Mouse (Mus musculus) stomach, embryonic 16.5 days (tissue): Measurements from ENCODE around the gene Sec11a. TPM values are rescaled to one million over a fixed set of nuclear protein-coding genes. Genes with fewer than 3 reads are reported as not detected.
A peak's percentile ranks its signal among the peaks of the same experiment; 100 is the strongest.

Source experiments
- ATAC-seq: fragments of 200-750 bp; cut with Nextera tagmentation; 2 replicates; pipeline ENCODE4 v1.8.0; 2017; ENCODE audit warnings: moderate number of reproducible peaks, moderate TSS enrichment; ENCODE audit not compliant: insufficient read depth, low FRiP score
- H3K27ac ChIP-seq: fragments of 300-500 bp; sonication (generic); 2 replicates; pipeline ENCODE4 v1.5.1; 2014; ENCODE audit warnings: low read length
- H3K27me3 ChIP-seq: fragments of 300-500 bp; sonication (generic); 2 replicates; pipeline ENCODE4 v1.6.1; 2014; ENCODE audit warnings: low read length, control low read depth, mixed read lengths; ENCODE audit not compliant: control insufficient read depth, insufficient read depth
- H3K36me3 ChIP-seq: fragments of 300-500 bp; sonication (generic); 2 replicates; pipeline ENCODE4 v1.6.1; 2014; ENCODE audit warnings: low read length; ENCODE audit not compliant: control insufficient read depth, insufficient read depth
- H3K4me1 ChIP-seq: fragments of 300-500 bp; sonication (generic); 2 replicates; pipeline ENCODE4 v1.6.1; 2014; ENCODE audit warnings: low read length, control low read depth, mixed read lengths; ENCODE audit not compliant: control insufficient read depth, insufficient read depth
- H3K4me2 ChIP-seq: fragments of 300-500 bp; sonication (generic); 2 replicates; pipeline ENCODE4 v1.6.1; 2014; ENCODE audit warnings: low read depth, low read length, mixed read lengths
- H3K4me3 ChIP-seq: fragments of 300-500 bp; sonication (generic); replicated peaks from 2 replicates; pipeline ENCODE4 v1.5.1; 2014; ENCODE audit warnings: mild to moderate bottlenecking, low read length
- H3K9ac ChIP-seq: fragments of 300-500 bp; sonication (generic); 2 replicates; pipeline ENCODE4 v1.6.1; 2014; ENCODE audit warnings: low read length
- H3K9me3 ChIP-seq: fragments of 300-500 bp; sonication (generic); replicated peaks from 2 replicates; pipeline ENCODE4 v1.6.1; 2016; ENCODE audit warnings: low read length, control low read depth; ENCODE audit not compliant: control insufficient read depth
- WGBS: fragments of 180-500 bp; shearing (Covaris S2); extraction: QIAGEN DNeasy Blood & Tissue Kit; methylation state at CpG from one replicate; pipeline ENCODE4 v1.1.7; 2014; 5-methylcytosine and 5-hydroxymethylcytosine counted together
- polyA plus RNA-seq: library from polyadenylated mRNA; unstranded; fragments of >200 nt; fragmentation: Nextera tagmentation; extraction: Ambion mirVana; gene quantifications from 2 replicates; pipeline ENCODE4 v1.2.1, GENCODE M21; 2015

The Sec11a gene
- polyA plus RNA-seq, 1 experiment from 2014 or later, result 228 TPM

GRCm38 (mm10) chr7:80873038-80873437, 74.5 kb downstream of the Sec11a start:
- 82% methylated on average over 5 of the region's 5 CpGs for WGBS
- H3K4me1 ChIP-seq, result no peaks in the 10 kb centered on the region
- H3K4me3 ChIP-seq, result no peak overlapping the region
- no peaks in the 10 kb centered on the region for H3K27me3 ChIP-seq
- no peak overlapping the region for H3K4me2 ChIP-seq
- no peak overlapping the region for H3K27ac ChIP-seq
- H3K9ac ChIP-seq, result no peak overlapping the region
- ATAC-seq, result no peak
- no peaks in the 10 kb centered on the region for H3K9me3 ChIP-seq
- H3K36me3 ChIP-seq, result peaks cover 23% of the 10 kb centered on the region

- no peak for ATAC-seq
These were observed 78.9 kb downstream of the Sec11a start for GRCm38 (mm10) chr7:80868686-80869085.

GRCm38 (mm10) chr7:80866514-80867147, 80.9 kb downstream of the Sec11a start:
- Histone ChIP-seq H3K4me2 (peak overlapping the region; percentile 21; the same call in 1 of the 2 replicates), H3K27me3 (no peaks in the 10 kb centered on the region), H3K4me3 (no peak overlapping the region), H3K9ac (0 out of 2 replicates have a peak overlapping the region, but pooled peaks have one; percentile 49), H3K4me1 (peaks cover 26% of the 10 kb centered on the region), H3K9me3 (no peaks in the 10 kb centered on the region), H3K27ac (peak overlapping the region; percentile 87), H3K36me3 (0 out of 2 replicates have a peak, but pooled peaks cover 11% of the 10 kb centered on the region)
- ATAC-seq, result peak; percentile 92; the same call in 1 of the 2 replicates
- 39% methylated on average over 7 of the region's 7 CpGs for WGBS

More at GRCm38 (mm10) chr7:80868686-80869085, 78.9 kb downstream of the Sec11a start:
- Histone ChIP-seq H3K4me2 (no peak overlapping the region), H3K4me1 (peaks cover 17% of the 10 kb centered on the region; the same call in 1 of the 2 replicates), H3K9ac (no peak overlapping the region), H3K27ac (no peak overlapping the region), H3K9me3 (no peaks in the 10 kb centered on the region), H3K4me3 (no peak overlapping the region), H3K36me3 (peaks cover 11% of the 10 kb centered on the region; the same call in 1 of the 2 replicates), H3K27me3 (no peaks in the 10 kb centered on the region)
- WGBS, result 85% methylated on average over 2 of the region's 2 CpGs

DNA sequence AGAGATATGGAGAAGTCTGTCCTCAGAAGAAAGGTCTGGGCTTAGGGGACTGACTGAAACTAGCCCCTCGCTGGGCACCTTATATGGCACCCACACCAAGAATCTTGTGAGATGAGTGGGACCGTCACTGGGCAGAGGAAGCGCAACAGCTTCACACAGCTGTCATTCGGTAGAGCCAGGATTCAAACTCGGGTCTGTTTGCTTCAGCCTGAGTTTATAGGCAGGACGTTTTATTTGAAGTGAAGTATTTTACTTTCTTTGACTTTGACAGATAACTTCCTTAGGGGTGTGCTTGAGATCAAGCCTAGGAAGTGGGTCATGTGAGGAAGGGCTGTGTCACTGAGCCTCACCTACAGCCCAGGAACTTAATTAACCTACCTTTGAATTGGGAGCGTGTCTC, 82.1 kb downstream of the Sec11a start:
- Histone ChIP-seq H3K9me3 (no peaks in the 10 kb centered on the region), H3K36me3 (0 out of 2 replicates have a peak, but pooled peaks cover 11% of the 10 kb centered on the region), H3K4me1 (peaks cover 26% of the 10 kb centered on the region), H3K27ac (peak overlapping the region; percentile 65; the same call in 1 of the 2 replicates), H3K4me3 (no peak overlapping the region), H3K27me3 (no peaks in the 10 kb centered on the region), H3K4me2 (no peak overlapping the region), H3K9ac (no peak overlapping the region)
- no peak for ATAC-seq
- WGBS, result 78% methylated on average over 7 of the region's 7 CpGs

DNA sequence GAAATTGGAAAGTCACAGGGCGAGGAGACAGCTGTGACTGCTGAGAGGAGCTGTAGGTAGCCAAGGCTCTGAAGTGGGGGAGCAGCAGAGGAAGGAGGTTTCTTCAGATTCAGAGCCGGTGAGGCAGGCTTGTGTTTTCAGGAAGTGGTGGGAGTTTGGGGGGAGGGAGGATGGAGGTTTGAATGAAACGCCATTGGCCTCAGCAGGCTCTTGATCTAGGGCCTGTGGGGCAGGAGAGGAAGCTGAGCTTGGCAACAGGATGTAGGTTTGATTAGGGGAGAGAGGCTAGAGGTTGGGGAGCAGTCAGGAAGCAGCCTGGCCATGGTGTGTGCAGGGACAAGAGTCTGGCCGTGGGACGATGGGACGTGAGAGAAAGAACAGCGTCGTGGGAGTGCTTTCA, 82.7 kb downstream of the Sec11a start:
- 70% methylated on average over 8 of the region's 8 CpGs for WGBS
- H3K36me3 ChIP-seq, result 0 out of 2 replicates have a peak, but pooled peaks cover 11% of the 10 kb centered on the region
- no peaks in the 10 kb centered on the region for H3K27me3 ChIP-seq
- no peak for ATAC-seq
- peak overlapping the region; percentile 61; the same call in 1 of the 2 replicates for H3K27ac ChIP-seq
- no peaks in the 10 kb centered on the region for H3K9me3 ChIP-seq
- H3K4me1 ChIP-seq, result peaks cover 29% of the 10 kb centered on the region
- peak overlapping the region; percentile 41 for H3K9ac ChIP-seq
- H3K4me3 ChIP-seq, result no peak overlapping the region
- H3K4me2 ChIP-seq, result no peak overlapping the region

DNA sequence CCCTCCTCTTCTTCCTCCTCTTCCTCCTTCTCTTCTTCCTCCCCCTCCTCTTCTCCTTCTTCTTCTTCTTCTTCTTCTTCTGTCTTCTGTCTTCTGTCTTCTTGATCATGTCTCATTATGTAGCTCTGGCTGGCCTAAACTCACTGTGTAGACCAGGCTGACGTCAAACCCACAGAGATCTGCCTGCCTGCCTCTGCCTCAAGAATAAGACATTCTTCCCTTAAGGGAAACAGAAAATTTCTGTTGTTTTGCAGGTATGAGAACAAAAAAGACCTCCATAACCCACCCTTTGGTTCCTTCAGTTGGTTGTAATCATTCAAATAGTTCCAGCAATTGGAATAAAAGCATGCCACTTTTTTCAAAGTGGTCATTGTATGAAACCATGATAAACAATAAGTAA, 83.4 kb downstream of the Sec11a start:
- Histone ChIP-seq H3K4me3 (no peak overlapping the region), H3K27ac (no peak overlapping the region), H3K4me2 (no peak overlapping the region), H3K4me1 (peaks cover 29% of the 10 kb centered on the region), H3K9ac (no peak overlapping the region), H3K36me3 (0 out of 2 replicates have a peak, but pooled peaks cover 11% of the 10 kb centered on the region), H3K9me3 (no peaks in the 10 kb centered on the region), H3K27me3 (no peaks in the 10 kb centered on the region)
- WGBS, result 54% methylated on average over 1 of the region's 1 CpGs
- ATAC-seq, result no peak

GRCm38 (mm10) chr7:80863520-80863919, 84.1 kb downstream of the Sec11a start:
- Histone ChIP-seq H3K9ac (peak overlapping the region; percentile 17; the same call in 1 of the 2 replicates), H3K4me2 (no peak overlapping the region), H3K36me3 (0 out of 2 replicates have a peak, but pooled peaks cover 9% of the 10 kb centered on the region), H3K27ac (no peak overlapping the region), H3K4me3 (no peak overlapping the region), H3K27me3 (no peaks in the 10 kb centered on the region), H3K9me3 (no peaks in the 10 kb centered on the region), H3K4me1 (peaks cover 29% of the 10 kb centered on the region)
- WGBS, result 88% methylated on average over 5 of the region's 5 CpGs
- ATAC-seq, result no peak

DNA sequence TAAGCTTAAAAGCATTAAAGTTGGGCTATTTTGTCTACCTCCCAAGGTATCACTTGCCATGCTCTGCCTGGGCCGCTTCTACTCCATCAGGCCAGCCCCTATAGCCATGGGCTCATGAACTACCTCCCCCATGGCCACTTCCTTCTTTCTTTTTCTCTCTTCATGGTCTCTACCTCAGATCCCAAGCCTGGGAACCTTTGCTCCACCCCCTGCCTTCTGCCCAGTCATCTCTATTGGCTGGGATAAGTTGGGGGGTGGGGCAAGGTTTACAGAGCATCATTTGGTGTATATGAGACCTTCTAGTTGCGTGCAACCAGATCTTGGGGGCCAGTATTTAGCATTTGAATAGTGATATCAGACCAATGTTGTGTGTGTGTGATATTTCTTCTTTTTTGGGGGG, 85.1 kb downstream of the Sec11a start:
- H3K27me3 ChIP-seq, result no peaks in the 10 kb centered on the region
- H3K36me3 ChIP-seq, result 0 out of 2 replicates have a peak, but pooled peaks cover 7% of the 10 kb centered on the region
- no peak overlapping the region for H3K4me3 ChIP-seq
- WGBS, result 91% methylated on average over 2 of the region's 2 CpGs
- no peak overlapping the region for H3K27ac ChIP-seq
- no peak overlapping the region for H3K9ac ChIP-seq
- ATAC-seq, result no peak
- H3K4me1 ChIP-seq, result peaks cover 29% of the 10 kb centered on the region
- H3K9me3 ChIP-seq, result no peaks in the 10 kb centered on the region
- H3K4me2 ChIP-seq, result no peak overlapping the region

DNA sequence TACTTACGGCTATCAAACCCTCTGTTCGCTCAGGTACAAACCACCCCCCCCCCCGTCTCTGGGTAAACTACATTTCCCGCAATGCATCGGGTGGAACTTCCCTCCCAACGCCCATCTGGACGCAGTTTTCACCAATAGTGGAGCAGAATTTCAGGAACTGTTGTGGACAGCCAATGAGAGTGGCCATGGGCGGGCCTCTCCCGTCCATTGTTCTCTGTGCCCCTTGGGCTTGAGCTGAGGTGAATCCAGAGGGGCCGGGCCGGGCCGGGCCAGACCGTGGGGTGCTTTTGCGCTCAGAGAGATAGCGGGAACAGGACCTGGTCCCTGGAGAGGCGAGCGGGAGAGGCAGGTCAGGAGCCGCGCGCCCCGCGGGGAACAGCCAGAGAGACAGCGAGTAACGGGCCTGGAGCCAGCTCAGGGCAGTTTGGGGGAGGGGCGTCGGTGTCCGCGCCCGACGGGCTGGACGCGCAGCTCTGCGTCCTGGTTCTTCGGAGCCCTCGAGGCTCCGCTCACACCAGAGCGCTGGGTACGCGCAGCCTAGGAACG, 86.8 kb downstream of the Sec11a start, which contains the start of gene Zscan2:
TSS of gene Zscan2 (plus strand) at position 192 of the 546 bp plus-strand sequence.
- peak within 1 kb of the TSS; percentile 78 for H3K27ac ChIP-seq
- peak within 1 kb of the TSS; percentile 90 for H3K4me3 ChIP-seq
- 0 out of 2 replicates have a peak, but pooled peaks cover 5% of the 10 kb centered on the region for H3K36me3 ChIP-seq
- no peaks in the 10 kb centered on the region for H3K9me3 ChIP-seq
- under 1% methylated on average over 40 of the region's 40 CpGs for WGBS
- peak within 1 kb of the TSS; percentile 93 for H3K9ac ChIP-seq
- peak within 1 kb of the TSS; percentile 78 for H3K4me2 ChIP-seq
- ATAC-seq, result peak; percentile 97
- H3K27me3 ChIP-seq, result no peaks in the 10 kb centered on the region
- H3K4me1 ChIP-seq, result peaks cover 24% of the 10 kb centered on the region
